ENCODE assay signal across 22 mouse cellular contexts in the genomic region with DNA sequence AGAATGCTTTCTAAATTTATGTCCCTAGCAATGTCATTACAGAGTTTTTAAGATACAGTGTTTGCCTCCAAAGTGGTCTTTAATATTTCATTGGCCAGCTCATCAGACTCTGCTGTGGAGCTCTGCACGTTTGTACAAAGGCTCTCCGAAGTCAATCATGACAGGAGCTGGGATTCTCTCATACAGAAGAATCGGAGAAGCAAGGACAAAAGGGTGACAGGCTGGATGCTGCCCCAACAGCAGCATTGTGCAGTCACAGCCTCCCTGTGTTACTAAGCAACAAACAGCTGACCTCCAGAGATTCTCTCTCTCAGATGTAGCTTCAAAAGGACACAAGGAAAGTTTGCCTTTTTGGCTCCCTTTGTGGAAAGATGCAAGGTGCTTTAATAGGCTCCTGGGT. TPM values are rescaled to one million over a fixed set of nuclear protein-coding genes. Genes with fewer than 3 reads are reported as not detected.
"Had no signal": no experiment of that assay in that cellular context is flagged by ENCODE, and none has a peak within 500 bp of the region (broad histone marks: within the 10 kb centered on the region; RNA-seq: fewer than 3 reads in every experiment).

A gene (plus strand): TSS at position 301 of the 400 bp plus-strand sequence.

- H3K27me3 ChIP-seq: intestine, embryonic 15.5 days; kidney, embryonic 15.5 days; limb, embryonic 15.5 days; stomach, embryonic 15.5 days had no signal

- H3K4me3 ChIP-seq: intestine, embryonic 15.5 days; kidney, embryonic 15.5 days; limb, embryonic 15.5 days; liver, embryonic 12.5 days; megakaryocyte, embryonic 14.5 days; myocyte; stomach, embryonic 15.5 days had no signal

- H3K4me2 ChIP-seq: intestine, embryonic 15.5 days; kidney, embryonic 15.5 days; limb, embryonic 15.5 days; liver, embryonic 12.5 days; lung, embryonic 14.5 days; stomach, embryonic 15.5 days had no signal

- DNase-seq: kidney, adult 2 months; kidney, postnatal 14 days; left cerebral cortex, postnatal 4 days; lung, embryonic 14.5 days; lung, postnatal 10 days; thymus, postnatal 4 days had no signal

- H3K27ac ChIP-seq: intestine, embryonic 15.5 days; kidney, embryonic 15.5 days; limb, embryonic 15.5 days; liver, embryonic 12.5 days; macrophage; stomach, embryonic 15.5 days had no signal

- ATAC-seq: intestine, embryonic 15.5 days; liver, embryonic 12.5 days had no signal

- H3K9me3 ChIP-seq: intestine, embryonic 15.5 days; kidney, embryonic 15.5 days; limb, embryonic 15.5 days; liver, embryonic 12.5 days; stomach, embryonic 15.5 days had no signal

- H3K36me3 ChIP-seq: intestine, embryonic 15.5 days; kidney, embryonic 15.5 days; limb, embryonic 15.5 days; liver, embryonic 12.5 days; stomach, embryonic 15.5 days had no signal

- H3K9ac ChIP-seq: intestine, embryonic 15.5 days; kidney, embryonic 15.5 days; limb, embryonic 15.5 days; liver, embryonic 12.5 days; lung, embryonic 14.5 days; stomach, embryonic 15.5 days had no signal

RNA-seq across cellular contexts. Expression of the gene that starts here (rescaled TPM):
- total RNA-seq: layer of hippocampus, adult 8-10 months; layer of hippocampus, postnatal 14 days; left cerebral cortex, adult 18-20 months; left cerebral cortex, postnatal 10 days; left cerebral cortex, postnatal 4 days had no signal
- polyA plus RNA-seq: intestine, embryonic 15.5 days; kidney, adult 2 months; kidney, embryonic 15.5 days; large intestine, adult 2 months; limb, embryonic 15.5 days; liver, embryonic 12.5 days; liver, embryonic 16.5 days; lung, embryonic 14.5 days; macrophage; myocyte; neural tube, embryonic 14.5 days; spleen, adult 2 months; stomach, embryonic 15.5 days had no signal
